Mouse (Mus musculus) CH12.LX (cell line): Measurements from ENCODE around the gene Rnf123. TPM values are rescaled to one million over a fixed set of nuclear protein-coding genes. Genes with fewer than 3 reads are reported as not detected.

ENCODE experiments used
- DNase-seq: peaks from one replicate; pipeline ENCODE4 v3.0.0-alpha.2; 2013; ENCODE audit errors: extremely low read depth
- H3K27ac ChIP-seq: 2 replicates; pipeline ENCODE4 v1.5.1; 2012; ENCODE audit warnings: low read depth, mild to moderate bottlenecking, control low read depth, moderate library complexity; ENCODE audit not compliant: insufficient read depth
- H3K27me3 ChIP-seq: replicated peaks from 2 replicates; pipeline ENCODE3; 2012; ENCODE audit warnings: inconsistent platforms
- H3K36me3 ChIP-seq, 2 experiments: replicated peaks in 1 of 2; 2 replicates each; pipeline versions ENCODE3 to v1.6.1; 2012; ENCODE audit warnings: inconsistent platforms in 1 of 2, low read length in 1 of 2, mild to moderate bottlenecking in 1 of 2, mixed read lengths in 1 of 2, moderate library complexity in 1 of 2; ENCODE audit not compliant: control insufficient read depth in 1 of 2, insufficient read depth in 1 of 2
- H3K4me1 ChIP-seq, 2 experiments: 2 replicates each; pipeline ENCODE4 v1.6.1; 2012; ENCODE audit warnings: inconsistent platforms in 1 of 2, moderate library complexity in 1 of 2; ENCODE audit not compliant: insufficient read depth in 2 of 2, control insufficient read depth in 1 of 2
- H3K4me2 ChIP-seq: 2 replicates; pipeline ENCODE4 v1.6.1; 2012; ENCODE audit warnings: low read depth, mild to moderate bottlenecking, control low read depth; ENCODE audit not compliant: poor library complexity, insufficient read depth, severe bottlenecking
- H3K4me3 ChIP-seq, 3 experiments: fragments of 150-350 bp in 1 of 3; sonication (generic) in 1 of 3; replicated peaks in 1 of 3; 2 replicates each; pipeline versions ENCODE3 to v1.5.1; 2011 to 2012; ENCODE audit warnings: low read depth in 2 of 3, low read length in 2 of 3, mild to moderate bottlenecking in 2 of 3, moderate library complexity in 2 of 3, control low read depth in 1 of 3, improper control_type of control experiment in 1 of 3, inconsistent platforms in 1 of 3, mixed read lengths in 1 of 3; ENCODE audit not compliant: poor library complexity in 1 of 3
- H3K79me2 ChIP-seq: replicated peaks from 2 replicates; pipeline ENCODE4 v1.6.1; 2012; ENCODE audit warnings: mild to moderate bottlenecking, moderate library complexity; ENCODE audit not compliant: control insufficient read depth, poor library complexity, insufficient read depth, severe bottlenecking; ENCODE audit errors: extremely low read depth
- H3K9ac ChIP-seq: 2 replicates; pipeline ENCODE4 v1.6.1; 2012; ENCODE audit warnings: low read depth, mild to moderate bottlenecking, control low read depth, moderate library complexity; ENCODE audit not compliant: insufficient read depth
- H3K9me3 ChIP-seq: replicated peaks from 2 replicates; pipeline ENCODE3; 2012; ENCODE audit warnings: low read length, inconsistent platforms, mixed read lengths
- CTCF ChIP-seq, 2 experiments: IDR thresholded peaks in 1 of 2; conservative IDR thresholded peaks in 1 of 2; 2 replicates each; pipeline ENCODE4 v1.5.1; 2011 to 2012; ENCODE audit warnings: low read depth in 2 of 2, low read length in 2 of 2, improper control_type of control experiment in 1 of 2, inconsistent platforms in 1 of 2, mild to moderate bottlenecking in 1 of 2, moderate library complexity in 1 of 2
- ELF1 ChIP-seq: IDR thresholded peaks from 2 replicates; pipeline ENCODE4 v1.6.1; 2014; ENCODE audit warnings: low read depth, mild to moderate bottlenecking, inconsistent platforms, low read length, improper control_type of control experiment
- EP300 ChIP-seq: IDR thresholded peaks from 2 replicates; pipeline ENCODE4 v1.6.1; 2011; ENCODE audit warnings: low read length, improper control_type of control experiment
- GABPA ChIP-seq: IDR thresholded peaks from 2 replicates; pipeline ENCODE4 v1.6.1; 2012; ENCODE audit warnings: low read depth, low read length, improper control_type of control experiment, inconsistent platforms; ENCODE audit not compliant: insufficient replicate concordance
- MEF2A ChIP-seq: IDR thresholded peaks from 2 replicates; pipeline ENCODE4 v1.6.1; 2014; ENCODE audit warnings: low read depth, mild to moderate bottlenecking, inconsistent platforms, low read length, improper control_type of control experiment, borderline replicate concordance
- NELFE ChIP-seq: IDR thresholded peaks from 2 replicates; pipeline ENCODE4 v1.6.1; 2011; ENCODE audit warnings: low read depth, low read length, improper control_type of control experiment
- PAX5 ChIP-seq: IDR thresholded peaks from 2 replicates; pipeline ENCODE4 v1.6.1; 2012; ENCODE audit warnings: low read length, inconsistent platforms, mixed read lengths
- POLR2AphosphoS2 ChIP-seq: IDR thresholded peaks from 2 replicates; pipeline ENCODE4 v1.6.1; 2011; ENCODE audit warnings: low read depth, low read length, improper control_type of control experiment
- SMC3 ChIP-seq: IDR thresholded peaks from 2 replicates; pipeline ENCODE4 v1.6.1; 2011; ENCODE audit warnings: low read depth, low read length, improper control_type of control experiment
- TCF12 ChIP-seq: IDR thresholded peaks from 2 replicates; pipeline ENCODE4 v1.6.1; 2014; ENCODE audit warnings: low read depth, mild to moderate bottlenecking, inconsistent platforms, low read length, improper control_type of control experiment
- ZC3H11A ChIP-seq: IDR thresholded peaks from 2 replicates; pipeline ENCODE4 v1.6.1; 2012; ENCODE audit warnings: low read depth, mild to moderate bottlenecking, inconsistent platforms, low read length, improper control_type of control experiment
- ZNF384 ChIP-seq: IDR thresholded peaks from 2 replicates; pipeline ENCODE4 v1.6.1; 2012; ENCODE audit warnings: low read depth, low read length, improper control_type of control experiment, inconsistent platforms
- dilution Hi-C: fragments of 300-500 bp; cut with MboI; formaldehyde crosslinking; loops from 2 replicates; pipeline ENCODE4 v1.14.3; 2020; ENCODE audit warnings: low sequenced_read_pairs; ENCODE audit not compliant: extremely low pct_unique_long_range_greater_than_20kb, extremely low pct_ligation_motif_present
- in situ Hi-C: fragments of 300-500 bp; cut with MboI; formaldehyde crosslinking; loops from 3 replicates; pipeline ENCODE4 v1.14.3; 2019; ENCODE audit warnings: low sequenced_read_pairs, low pct_ligation_motif_present, low pct_unique_long_range_greater_than_20kb, mixed read lengths
- polyA plus RNA-seq: library from polyadenylated mRNA; unstranded; fragments of >175 nt; gene quantifications from 2 replicates; pipeline ENCODE4 v1.2.1, GENCODE M21; 2012; ENCODE audit warnings: low read depth; ENCODE audit not compliant: insufficient read length
- total RNA-seq, 2 experiments: library from RNA; depleted of rRNA; stranded (reverse); fragments of 300-350 nt in 1 of 2; fragments of >200 nt in 1 of 2; gene quantifications; 2 replicates each; pipeline ENCODE4 v1.2.3; 2012 to 2014

Rnf123 gene
- total and polyA plus RNA-seq, 3 experiments = 10.0 to 50.0 (median 28.8) TPM

DNA sequence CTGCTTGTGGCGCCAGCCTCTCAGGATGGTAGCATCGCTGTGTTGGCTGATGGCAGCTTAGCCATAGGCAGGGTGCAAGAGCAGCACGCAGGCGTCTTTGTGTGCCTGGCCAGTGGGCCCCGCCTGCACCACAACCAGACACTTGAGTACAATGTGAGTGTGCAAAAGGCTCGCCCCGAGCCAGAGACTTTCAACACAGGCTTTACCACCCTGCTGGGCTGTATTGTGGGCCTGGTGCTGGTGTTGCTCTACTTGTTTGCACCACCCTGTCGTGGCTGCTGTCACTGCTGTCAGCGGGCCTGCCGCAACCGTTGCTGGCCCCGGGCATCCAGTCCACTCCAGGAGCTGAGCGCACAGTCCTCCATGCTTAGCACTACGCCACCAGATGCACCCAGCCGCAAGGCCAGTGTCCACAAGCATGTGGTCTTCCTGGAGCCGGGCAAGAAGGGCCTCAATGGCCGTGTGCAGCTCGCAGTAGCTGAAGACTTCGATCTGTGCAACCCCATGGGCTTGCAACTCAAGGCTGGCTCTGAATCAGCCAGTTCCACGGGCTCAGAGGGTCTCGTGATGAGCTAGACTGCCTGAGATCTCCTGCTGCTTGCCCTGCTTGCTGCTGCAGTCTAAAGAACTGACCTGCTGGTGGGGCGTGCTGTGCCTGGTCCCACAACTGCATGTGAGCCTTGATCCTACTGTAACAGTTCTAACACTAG is 28.7 kb downstream of the Rnf123 start:
- Histone ChIP-seq H3K4me2 (no peak overlapping the region), H3K27ac (no peak overlapping the region), H3K9me3 (no peaks in the 10 kb centered on the region), H3K9ac (no peak overlapping the region), H3K4me3 (no peak overlapping the region), H3K36me3 (peaks cover 86 to 93% of the 10 kb centered on the region in 2 experiments), H3K27me3 (no peaks in the 10 kb centered on the region), H3K79me2 (no peaks in the 10 kb centered on the region), H3K4me1 (peaks cover 2 to 24% of the 10 kb centered on the region in 2 experiments; a peak in 2 of 4 replicates)
- TF ChIP-seq TCF12 (no peak), ELF1 (no peak), POLR2AphosphoS2 (no peak), CTCF (conservative IDR thresholded peaks at IDR 0.05 in 1 of 2, IDR thresholded peaks at IDR 0.05 in 1 of 2; ENCODE audit: low read depth in 2 of 2, low read length in 2 of 2) (no peak), SMC3 (no peak), PAX5 (no peak), GABPA (no peak), NELFE (no peak)
- no peak for DNase-seq
- in situ Hi-C loops = loop anchor here (5.0 kb wide), 1 partner anchor 87 kb away; no protein-coding TSS in a partner anchor
- dilution Hi-C loops = no loop called here

DNA sequence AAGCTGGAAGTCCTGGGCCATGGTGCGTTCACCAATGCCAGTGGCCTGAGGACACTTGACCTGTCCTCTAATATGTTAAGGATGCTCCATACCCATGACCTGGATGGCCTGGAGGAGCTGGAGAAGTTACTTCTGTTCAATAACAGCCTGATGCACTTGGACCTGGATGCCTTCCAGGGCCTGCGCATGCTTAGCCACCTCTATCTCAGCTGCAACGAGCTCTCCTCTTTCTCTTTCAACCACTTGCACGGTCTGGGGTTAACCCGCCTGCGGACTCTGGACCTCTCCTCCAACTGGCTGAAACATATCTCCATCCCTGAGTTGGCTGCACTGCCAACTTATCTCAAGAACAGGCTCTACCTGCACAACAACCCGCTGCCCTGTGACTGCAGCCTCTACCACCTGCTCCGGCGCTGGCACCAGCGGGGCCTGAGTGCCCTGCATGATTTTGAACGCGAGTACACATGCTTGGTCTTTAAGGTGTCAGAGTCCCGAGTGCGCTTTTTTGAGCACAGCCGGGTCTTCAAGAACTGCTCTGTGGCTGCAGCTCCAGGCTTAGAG is 29.4 kb downstream of the Rnf123 start:
- Histone ChIP-seq H3K4me2 (no peak overlapping the region), H3K36me3 (peaks cover 79 to 86% of the 10 kb centered on the region in 2 experiments), H3K9ac (no peak overlapping the region), H3K79me2 (no peaks in the 10 kb centered on the region), H3K27ac (no peak overlapping the region), H3K4me1 (peaks cover 2 to 24% of the 10 kb centered on the region in 2 experiments; a peak in 2 of 4 replicates), H3K4me3 (no peak overlapping the region), H3K27me3 (no peaks in the 10 kb centered on the region), H3K9me3 (no peaks in the 10 kb centered on the region)
- in situ Hi-C loops = no loop called here
- no peak for TF ChIP-seq MEF2A
- TF ChIP-seq EP300 = no peak
- TF ChIP-seq GABPA = no peak
- no peak for TF ChIP-seq ELF1
- no peak for TF ChIP-seq ZC3H11A
- TF ChIP-seq ZNF384 = no peak
- dilution Hi-C loops = no loop called here
- no peak for DNase-seq
